Mouse (Mus musculus): Measurements from ENCODE around the gene Mylpf. TPM values are rescaled to one million over a fixed set of nuclear protein-coding genes. Genes with fewer than 3 reads are reported as not detected.

Gene Mylpf
- polyA plus RNA-seq, 2 experiments, result 15.6 to 31.0 TPM

GRCm38 (mm10) chr7:127260309-127261111, 51.8 kb downstream of the Mylpf start, which contains the start of gene Dctpp1:
TSS of gene Dctpp1 (minus strand) at chr7:127260709.
- DNase-seq (ENCODE audit: low read depth in 3 of 3, low spot score in 3 of 3), result peak; percentile 98 to 99 (median 99)
- ATAC-seq (ENCODE audit: insufficient read depth), result peak; percentile 95
- H3K27ac ChIP-seq, result peak within 1 kb of the TSS; percentile 26; the same call in 1 of the 2 replicates
- H3K4me1 ChIP-seq (replicated peaks; ENCODE audit: control insufficient read depth in 2 of 2, insufficient read depth in 2 of 2, low read length in 1 of 2), result peaks cover 24 to 31% of the 10 kb centered on the region in 2 experiments
- no peaks in the 10 kb centered on the region for H3K9me3 ChIP-seq (ENCODE audit: control insufficient read depth, low read length)
- H3K4me3 ChIP-seq (ENCODE audit: insufficient read depth in 1 of 2, low read depth in 2 of 2, low read length in 2 of 2), result peak within 1 kb of the TSS; percentile 66 to 77
- no peaks in the 10 kb centered on the region for H3K27me3 ChIP-seq (ENCODE audit: control insufficient read depth, insufficient read depth, low read length)
- H3K36me3 ChIP-seq (replicated peaks; ENCODE audit: control insufficient read depth, insufficient read depth, low read depth), result no peaks in the 10 kb centered on the region
- peak within 1 kb of the TSS; percentile 69 for H3K9ac ChIP-seq (replicated peaks)
- peak within 1 kb of the TSS; percentile 98 for H3K4me2 ChIP-seq (ENCODE audit: low read depth)
- peak; percentile 94 for TF ChIP-seq CTCF (IDR thresholded peaks at IDR 0.05; ENCODE audit: low read depth)
- no peak for TF ChIP-seq EP300 (IDR thresholded peaks at IDR 0.05; ENCODE audit: low read depth)
- under 1% methylated on average over 50 of the region's 50 CpGs for WGBS (ENCODE audit: insufficient replicate concordance)

- no peaks in the 10 kb centered on the region for H3K9me3 ChIP-seq (ENCODE audit: control insufficient read depth, low read length)
- no peak overlapping the region for H3K4me3 ChIP-seq (ENCODE audit: insufficient read depth in 1 of 2, low read depth in 2 of 2, low read length in 2 of 2)
- peaks cover 22 to 24% of the 10 kb centered on the region in 2 experiments for H3K4me1 ChIP-seq (replicated peaks; ENCODE audit: control insufficient read depth in 2 of 2, insufficient read depth in 2 of 2, low read length in 1 of 2)
- H3K27me3 ChIP-seq (ENCODE audit: control insufficient read depth, insufficient read depth, low read length), result no peaks in the 10 kb centered on the region
- 37% methylated on average over 10 of the region's 10 CpGs for WGBS (ENCODE audit: insufficient replicate concordance)
- H3K9ac ChIP-seq (replicated peaks), result 0 out of 2 replicates have a peak overlapping the region, but pooled peaks have one; percentile 3
- H3K4me2 ChIP-seq (ENCODE audit: low read depth), result peak overlapping the region; percentile 24; the same call in 1 of the 2 replicates
- ATAC-seq (ENCODE audit: insufficient read depth), result no peak
- no peak overlapping the region for H3K27ac ChIP-seq
- DNase-seq (ENCODE audit: low read depth in 3 of 3, low spot score in 3 of 3), result no peak
- no peaks in the 10 kb centered on the region for H3K36me3 ChIP-seq (replicated peaks; ENCODE audit: control insufficient read depth, insufficient read depth, low read depth)
- TF ChIP-seq CTCF (IDR thresholded peaks at IDR 0.05; ENCODE audit: low read depth), result no peak
- peak; percentile 49 for TF ChIP-seq EP300 (IDR thresholded peaks at IDR 0.05; ENCODE audit: low read depth)
These were observed 53.7 kb downstream of the Mylpf start for GRCm38 (mm10) chr7:127262218-127262961.

DNA sequence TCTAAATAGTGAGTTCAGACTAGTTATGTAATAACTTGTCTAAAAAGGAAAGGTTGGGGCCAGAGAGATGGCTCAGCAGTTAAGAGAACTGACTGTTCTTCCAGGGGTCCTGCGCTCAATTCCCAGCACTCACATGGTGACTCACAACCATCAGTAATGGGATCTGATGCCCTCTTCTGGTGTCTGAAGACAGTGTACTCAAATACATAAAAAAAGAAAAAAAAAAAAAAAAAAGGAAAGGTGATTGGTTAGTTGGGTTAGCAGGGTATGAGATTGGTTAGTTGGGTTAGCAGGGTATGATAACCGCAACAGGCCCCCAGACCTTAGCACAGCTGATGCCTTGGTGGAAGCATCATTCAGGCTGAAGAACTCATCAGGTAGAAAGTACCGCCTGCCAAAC, 54.8 kb downstream of the Mylpf start:
- no peak overlapping the region for H3K4me3 ChIP-seq (ENCODE audit: insufficient read depth in 1 of 2, low read depth in 2 of 2, low read length in 2 of 2)
- DNase-seq (ENCODE audit: low read depth in 3 of 3, low spot score in 3 of 3) (no peak), ATAC-seq (ENCODE audit: insufficient read depth) (no peak)
- H3K4me2 ChIP-seq (ENCODE audit: low read depth), result no peak overlapping the region
- 88% methylated on average over 3 of the region's 3 CpGs for WGBS (ENCODE audit: insufficient replicate concordance)
- TF ChIP-seq EP300 (IDR thresholded peaks at IDR 0.05; ENCODE audit: low read depth), result no peak
- no peak for TF ChIP-seq CTCF (IDR thresholded peaks at IDR 0.05; ENCODE audit: low read depth)
- no peaks in the 10 kb centered on the region for H3K27me3 ChIP-seq (ENCODE audit: control insufficient read depth, insufficient read depth, low read length)
- H3K27ac ChIP-seq, result no peak overlapping the region
- no peaks in the 10 kb centered on the region for H3K9me3 ChIP-seq (ENCODE audit: control insufficient read depth, low read length)
- H3K36me3 ChIP-seq (replicated peaks; ENCODE audit: control insufficient read depth, insufficient read depth, low read depth), result no peaks in the 10 kb centered on the region
- peaks cover 22 to 24% of the 10 kb centered on the region in 2 experiments for H3K4me1 ChIP-seq (replicated peaks; ENCODE audit: control insufficient read depth in 2 of 2, insufficient read depth in 2 of 2, low read length in 1 of 2)
- H3K9ac ChIP-seq (replicated peaks), result no peak overlapping the region

Other genes with a start within 250 kb of the Mylpf start
- gene Cdipt, start 233.0 kb upstream of the Mylpf start, polyA plus RNA-seq (2012; rRNA removed), result 36.4 and 45.9 TPM in 2 replicates
- gene Cdipt, start 233.0 kb upstream of the Mylpf start, polyA plus RNA-seq (2014; fragmentation: Nextera tagmentation; extraction: Ambion mirVana), result 32.6 and 34.3 TPM in 2 replicates
- gene Cdiptos, start 232.8 kb upstream of the Mylpf start, polyA plus RNA-seq (2012; rRNA removed), result 0.18 and 0.52 TPM in 2 replicates
- gene Cdiptos, start 232.8 kb upstream of the Mylpf start, polyA plus RNA-seq (2014; fragmentation: Nextera tagmentation; extraction: Ambion mirVana), result 0.20 and 0.64 TPM in 2 replicates
- 3.8 and 4.5 TPM in 2 replicates for gene Mvp, start 194.3 kb upstream of the Mylpf start, polyA plus RNA-seq (2012; rRNA removed)
- 5.5 and 5.6 TPM in 2 replicates for gene Mvp, start 194.3 kb upstream of the Mylpf start, polyA plus RNA-seq (2014; fragmentation: Nextera tagmentation; extraction: Ambion mirVana)
- 0.10 and 0.30 TPM in 2 replicates for gene Pagr1b, start 192.4 kb upstream of the Mylpf start, polyA plus RNA-seq (2012; rRNA removed)
- gene Pagr1b, start 192.4 kb upstream of the Mylpf start, polyA plus RNA-seq (2014; fragmentation: Nextera tagmentation; extraction: Ambion mirVana), result not detected in 2 replicates
- 8.0 and 15.2 TPM in 2 replicates for gene Pagr1a, start 191.5 kb upstream of the Mylpf start, polyA plus RNA-seq (2012; rRNA removed)
- 27.3 and 32.2 TPM in 2 replicates for gene Pagr1a, start 191.5 kb upstream of the Mylpf start, polyA plus RNA-seq (2014; fragmentation: Nextera tagmentation; extraction: Ambion mirVana)
- 7.5 and 15.7 TPM in 2 replicates for gene Gm42742, start 187.8 kb upstream of the Mylpf start, polyA plus RNA-seq (2012; rRNA removed)
- 1.2 and 8.3 TPM in 2 replicates for gene Gm42742, start 187.8 kb upstream of the Mylpf start, polyA plus RNA-seq (2014; fragmentation: Nextera tagmentation; extraction: Ambion mirVana)
- 0.08 and 0.55 TPM in 2 replicates for gene Prrt2, start 187.7 kb upstream of the Mylpf start, polyA plus RNA-seq (2012; rRNA removed)
- 0.40 and 0.41 TPM in 2 replicates for gene Prrt2, start 187.7 kb upstream of the Mylpf start, polyA plus RNA-seq (2014; fragmentation: Nextera tagmentation; extraction: Ambion mirVana)
- gene Maz, start 181.9 kb upstream of the Mylpf start, polyA plus RNA-seq (2012; rRNA removed), result 91.4 and 97.5 TPM in 2 replicates
- 27.3 and 37.4 TPM in 2 replicates for gene Maz, start 181.9 kb upstream of the Mylpf start, polyA plus RNA-seq (2014; fragmentation: Nextera tagmentation; extraction: Ambion mirVana)
- 43.8 and 60.1 TPM in 2 replicates for gene Kif22, start 166.4 kb upstream of the Mylpf start, polyA plus RNA-seq (2012; rRNA removed)
- gene Kif22, start 166.4 kb upstream of the Mylpf start, polyA plus RNA-seq (2014; fragmentation: Nextera tagmentation; extraction: Ambion mirVana), result 101 and 112 TPM in 2 replicates
- gene Zg16, start 121.6 kb upstream of the Mylpf start, polyA plus RNA-seq (2012; rRNA removed), result 0.08 and 0.11 TPM in 2 replicates
- not detected in 2 replicates for gene Zg16, start 121.6 kb upstream of the Mylpf start, polyA plus RNA-seq (2014; fragmentation: Nextera tagmentation; extraction: Ambion mirVana)
- gene AI467606, start 117.5 kb upstream of the Mylpf start, polyA plus RNA-seq (2012; rRNA removed), result 5.3 and 6.4 TPM in 2 replicates
- 7.6 and 8.5 TPM in 2 replicates for gene AI467606, start 117.5 kb upstream of the Mylpf start, polyA plus RNA-seq (2014; fragmentation: Nextera tagmentation; extraction: Ambion mirVana)
- gene Qprt, start 86.7 kb upstream of the Mylpf start, polyA plus RNA-seq (2012; rRNA removed), result 35.6 and 35.9 TPM in 2 replicates
- gene Qprt, start 86.7 kb upstream of the Mylpf start, polyA plus RNA-seq (2014; fragmentation: Nextera tagmentation; extraction: Ambion mirVana), result 48.6 and 49.2 TPM in 2 replicates
- 8.0 and 10.8 TPM in 2 replicates for gene Spn, start 71.1 kb upstream of the Mylpf start, polyA plus RNA-seq (2012; rRNA removed)
- 7.9 and 8.0 TPM in 2 replicates for gene Spn, start 71.1 kb upstream of the Mylpf start, polyA plus RNA-seq (2014; fragmentation: Nextera tagmentation; extraction: Ambion mirVana)
- 17.6 and 27.6 TPM in 2 replicates for gene Cd2bp2, start 12.8 kb upstream of the Mylpf start, polyA plus RNA-seq (2012; rRNA removed)
- gene Cd2bp2, start 12.8 kb upstream of the Mylpf start, polyA plus RNA-seq (2014; fragmentation: Nextera tagmentation; extraction: Ambion mirVana), result 17.4 and 18.4 TPM in 2 replicates
- 12.8 and 15.5 TPM in 2 replicates for gene Tbc1d10b, start 422 bp upstream of the Mylpf start, polyA plus RNA-seq (2012; rRNA removed)
- 10.9 and 13.2 TPM in 2 replicates for gene Tbc1d10b, start 422 bp upstream of the Mylpf start, polyA plus RNA-seq (2014; fragmentation: Nextera tagmentation; extraction: Ambion mirVana)
- 3.3 and 3.4 TPM in 2 replicates for gene Zfp553, start 24.2 kb downstream of the Mylpf start, polyA plus RNA-seq (2012; rRNA removed)
- gene Zfp553, start 24.2 kb downstream of the Mylpf start, polyA plus RNA-seq (2014; fragmentation: Nextera tagmentation; extraction: Ambion mirVana), result 2.4 and 2.8 TPM in 2 replicates
- gene Sept1, start 24.2 kb downstream of the Mylpf start, polyA plus RNA-seq (2012; rRNA removed), result 10.3 and 16.1 TPM in 2 replicates
- 7.0 TPM in 2 replicates for gene Sept1, start 24.2 kb downstream of the Mylpf start, polyA plus RNA-seq (2014; fragmentation: Nextera tagmentation; extraction: Ambion mirVana)
- 19.6 and 21.6 TPM in 2 replicates for gene Zfp771, start 35.4 kb downstream of the Mylpf start, polyA plus RNA-seq (2012; rRNA removed)
- 11.0 TPM in 2 replicates for gene Zfp771, start 35.4 kb downstream of the Mylpf start, polyA plus RNA-seq (2014; fragmentation: Nextera tagmentation; extraction: Ambion mirVana)
- 62.2 and 82.9 TPM in 2 replicates for gene Dctpp1, start 51.8 kb downstream of the Mylpf start, polyA plus RNA-seq (2012; rRNA removed)
- gene Dctpp1, start 51.8 kb downstream of the Mylpf start, polyA plus RNA-seq (2014; fragmentation: Nextera tagmentation; extraction: Ambion mirVana), result 104 and 117 TPM in 2 replicates
- 35.0 and 44.9 TPM in 2 replicates for gene Sephs2, start 65.2 kb downstream of the Mylpf start, polyA plus RNA-seq (2012; rRNA removed)
- 143 and 155 TPM in 2 replicates for gene Sephs2, start 65.2 kb downstream of the Mylpf start, polyA plus RNA-seq (2014; fragmentation: Nextera tagmentation; extraction: Ambion mirVana)
- gene Itgal, start 87.4 kb downstream of the Mylpf start, polyA plus RNA-seq (2012; rRNA removed), result 6.4 and 6.7 TPM in 2 replicates
- 4.0 and 4.8 TPM in 2 replicates for gene Itgal, start 87.4 kb downstream of the Mylpf start, polyA plus RNA-seq (2014; fragmentation: Nextera tagmentation; extraction: Ambion mirVana)
- 4.4 and 5.0 TPM in 2 replicates for gene Zfp768, start 136.7 kb downstream of the Mylpf start, polyA plus RNA-seq (2012; rRNA removed)
- 0.52 and 0.75 TPM in 2 replicates for gene Zfp768, start 136.7 kb downstream of the Mylpf start, polyA plus RNA-seq (2014; fragmentation: Nextera tagmentation; extraction: Ambion mirVana)
- 1.2 and 1.9 TPM in 2 replicates for gene Zfp747, start 167.2 kb downstream of the Mylpf start, polyA plus RNA-seq (2012; rRNA removed)
- gene Zfp747, start 167.2 kb downstream of the Mylpf start, polyA plus RNA-seq (2014; fragmentation: Nextera tagmentation; extraction: Ambion mirVana), result 1.2 and 1.8 TPM in 2 replicates
- 0.69 and 0.71 TPM in 2 replicates for gene 9130019O22Rik, start 178.3 kb downstream of the Mylpf start, polyA plus RNA-seq (2012; rRNA removed)
- 1.0 and 1.2 TPM in 2 replicates for gene 9130019O22Rik, start 178.3 kb downstream of the Mylpf start, polyA plus RNA-seq (2014; fragmentation: Nextera tagmentation; extraction: Ambion mirVana)
- 1.2 and 1.3 TPM in 2 replicates for gene E430018J23Rik, start 184.7 kb downstream of the Mylpf start, polyA plus RNA-seq (2012; rRNA removed)
- gene E430018J23Rik, start 184.7 kb downstream of the Mylpf start, polyA plus RNA-seq (2014; fragmentation: Nextera tagmentation; extraction: Ambion mirVana), result 1.0 and 1.3 TPM in 2 replicates
- 0.94 and 1.3 TPM in 2 replicates for gene Zfp764, start 197.9 kb downstream of the Mylpf start, polyA plus RNA-seq (2012; rRNA removed)
- gene Zfp764, start 197.9 kb downstream of the Mylpf start, polyA plus RNA-seq (2014; fragmentation: Nextera tagmentation; extraction: Ambion mirVana), result 1.1 and 1.5 TPM in 2 replicates
- 5.6 and 6.5 TPM in 2 replicates for gene Zfp688, start 213.2 kb downstream of the Mylpf start, polyA plus RNA-seq (2012; rRNA removed)
- 8.8 and 8.9 TPM in 2 replicates for gene Zfp688, start 213.2 kb downstream of the Mylpf start, polyA plus RNA-seq (2014; fragmentation: Nextera tagmentation; extraction: Ambion mirVana)
- 1.8 and 2.1 TPM in 2 replicates for gene Zfp689, start 240.3 kb downstream of the Mylpf start, polyA plus RNA-seq (2012; rRNA removed)
- 1.3 and 1.4 TPM in 2 replicates for gene Zfp689, start 240.3 kb downstream of the Mylpf start, polyA plus RNA-seq (2014; fragmentation: Nextera tagmentation; extraction: Ambion mirVana)